Mouse (Mus musculus) embryonic fibroblast, embryonic 13.5 days (primary cell): ENCODE results near the gene Lrrn1. TPM values are rescaled to one million over a fixed set of nuclear protein-coding genes. Genes with fewer than 3 reads are reported as not detected.

Experiments used
- H3K27ac ChIP-seq: 2 replicates; pipeline ENCODE4 v1.5.1; 2012; ENCODE audit warnings: low read length, control low read depth, inconsistent platforms; ENCODE audit not compliant: insufficient read depth
- H3K4me1 ChIP-seq: 2 replicates; pipeline ENCODE4 v1.6.1; 2011; ENCODE audit warnings: low read length; ENCODE audit not compliant: control insufficient read depth, insufficient read depth
- H3K4me3 ChIP-seq: 2 replicates; pipeline ENCODE4 v1.5.1; 2011; ENCODE audit warnings: mild to moderate bottlenecking, control low read depth, low read length; ENCODE audit not compliant: insufficient read depth
- CTCF ChIP-seq: IDR thresholded peaks from 2 replicates; pipeline ENCODE4 v1.5.1; 2011; ENCODE audit warnings: mild to moderate bottlenecking, control low read depth, low read length, moderate library complexity, borderline replicate concordance; ENCODE audit not compliant: insufficient read depth
- POLR2A ChIP-seq: IDR thresholded peaks from 2 replicates; pipeline ENCODE4 v1.6.1; 2011; ENCODE audit warnings: low read depth, mild to moderate bottlenecking, control low read depth, low read length, moderate library complexity
- polyA plus RNA-seq: library from polyadenylated mRNA; stranded (reverse); fragments of >200 nt; gene quantifications from 2 replicates; pipeline ENCODE4 v1.2.4, GENCODE M21; 2011; ENCODE audit warnings: low read depth; ENCODE audit not compliant: missing spikeins, insufficient read length

The Lrrn1 gene
- polyA plus RNA-seq, 1 experiment = 0.83 TPM

- H3K27ac ChIP-seq = no peak overlapping the region
- no peaks in the 10 kb centered on the region for H3K4me1 ChIP-seq
- TF ChIP-seq POLR2A = no peak
- no peak for TF ChIP-seq CTCF
- no peak overlapping the region for H3K4me3 ChIP-seq
Measured at GRCm38 (mm10) chr6:107541222-107541621, 11.7 kb downstream of the Lrrn1 start.

GRCm38 (mm10) chr6:107541918-107542317 lies 12.3 kb downstream of the Lrrn1 start:
- Histone ChIP-seq H3K4me3 (no peak overlapping the region), H3K27ac (no peak overlapping the region), H3K4me1 (no peaks in the 10 kb centered on the region)
- TF ChIP-seq POLR2A (no peak), CTCF (no peak)

GRCm38 (mm10) chr6:107546272-107546671 lies 16.7 kb downstream of the Lrrn1 start:
- Histone ChIP-seq H3K4me1 (no peaks in the 10 kb centered on the region), H3K4me3 (no peak overlapping the region), H3K27ac (no peak overlapping the region)
- no peak for TF ChIP-seq CTCF
- TF ChIP-seq POLR2A = no peak

- Histone ChIP-seq H3K27ac (no peak overlapping the region), H3K4me3 (no peak overlapping the region), H3K4me1 (no peaks in the 10 kb centered on the region)
- TF ChIP-seq POLR2A (no peak), CTCF (no peak)
Measured at GRCm38 (mm10) chr6:107552511-107552910, 22.9 kb downstream of the Lrrn1 start.

GRCm38 (mm10) chr6:107555364-107555763 lies 25.8 kb downstream of the Lrrn1 start:
- H3K27ac ChIP-seq = no peak overlapping the region
- no peak for TF ChIP-seq CTCF
- no peak for TF ChIP-seq POLR2A
- no peaks in the 10 kb centered on the region for H3K4me1 ChIP-seq
- H3K4me3 ChIP-seq = no peak overlapping the region

- Histone ChIP-seq H3K4me1 (no peaks in the 10 kb centered on the region), H3K4me3 (no peak overlapping the region), H3K27ac (no peak overlapping the region)
- TF ChIP-seq POLR2A = no peak
- TF ChIP-seq CTCF = no peak
Measured at GRCm38 (mm10) chr6:107556996-107557395, 27.4 kb downstream of the Lrrn1 start.

- Histone ChIP-seq H3K27ac (no peak overlapping the region), H3K4me1 (no peaks in the 10 kb centered on the region), H3K4me3 (no peak overlapping the region)
- TF ChIP-seq CTCF = no peak
- no peak for TF ChIP-seq POLR2A
Measured at GRCm38 (mm10) chr6:107557806-107558205, 28.2 kb downstream of the Lrrn1 start.

GRCm38 (mm10) chr6:107562255-107562654 lies 32.7 kb downstream of the Lrrn1 start:
- H3K4me1 ChIP-seq = no peaks in the 10 kb centered on the region
- no peak overlapping the region for H3K27ac ChIP-seq
- H3K4me3 ChIP-seq = no peak overlapping the region
- TF ChIP-seq CTCF (no peak), POLR2A (no peak)

GRCm38 (mm10) chr6:107566944-107567634 lies 37.5 kb downstream of the Lrrn1 start:
- H3K4me3 ChIP-seq = no peak overlapping the region
- no peak overlapping the region for H3K27ac ChIP-seq
- TF ChIP-seq POLR2A (no peak), CTCF (no peak)
- no peaks in the 10 kb centered on the region for H3K4me1 ChIP-seq

- Histone ChIP-seq H3K27ac (no peak overlapping the region), H3K4me3 (no peak overlapping the region), H3K4me1 (no peaks in the 10 kb centered on the region)
- TF ChIP-seq CTCF = no peak
Measured at GRCm38 (mm10) chr6:107574561-107574960, 45.0 kb downstream of the Lrrn1 start.
